8 mouse cellular contexts compared by ENCODE assay signal in genomic region chr6:146634015-146634722, GRCm38 (mm10). TPM values are rescaled to one million over a fixed set of nuclear protein-coding genes. Genes with fewer than 3 reads are reported as not detected.
A peak's percentile ranks its signal among the peaks of the same experiment; 100 is the strongest.
DNase-seq lines count a peak whose midpoint lies in the region; ATAC-seq and TF ChIP-seq lines count a peak whose summit lies in the region.

No protein-coding gene starts in this region.

- H3K9me3 ChIP-seq in hindbrain, postnatal 0 days (ENCODE audit: low read length) = no peaks in the 10 kb centered on the region

- H3K36me3 ChIP-seq in hindbrain, postnatal 0 days (ENCODE audit: insufficient read depth, low read length) = no peaks in the 10 kb centered on the region

- WGBS in hindbrain, postnatal 0 days = under 1% methylated on average over 57 of the region's 82 CpGs

- TF ChIP-seq POLR2A in cortical plate, adult 2 months (IDR thresholded peaks at IDR 0.05; ENCODE audit: extremely low read depth, insufficient read depth, low read length) = no peak

- peak overlapping the region; percentile 85 for H3K4me3 ChIP-seq in cortical plate, adult 2 months (ENCODE audit: insufficient read depth, low read length)
- H3K4me3 ChIP-seq in hindbrain, postnatal 0 days (ENCODE audit: low read length) = peak overlapping the region; percentile 84

- no peaks in the 10 kb centered on the region for H3K27me3 ChIP-seq in hindbrain, postnatal 0 days (ENCODE audit: insufficient read depth, low read length)

- H3K4me1 ChIP-seq in cortical plate, adult 2 months (ENCODE audit: control insufficient read depth, insufficient read depth, low read length) = peaks cover 4% of the 10 kb centered on the region; the same call in 1 of the 2 replicates
- H3K4me1 ChIP-seq in hindbrain, postnatal 0 days (ENCODE audit: insufficient read depth, low read length) = 0 out of 2 replicates have a peak, but pooled peaks cover 8% of the 10 kb centered on the region

- peak overlapping the region; percentile 70 for H3K4me2 ChIP-seq in hindbrain, postnatal 0 days (ENCODE audit: low read depth, low read length)

- H3K9ac ChIP-seq in hindbrain, postnatal 0 days (replicated peaks; ENCODE audit: low read length) = peak overlapping the region; percentile 76

- ATAC-seq in activated CD4-positive, CD25-positive, alpha-beta regulatory T cell, adult 4 months = peak; percentile 80
- ATAC-seq in hindbrain, postnatal 0 days = peak; percentile 92
- peak; percentile 55 for ATAC-seq in megakaryocyte, adult 5-6 weeks (ENCODE audit: poor library complexity, severe bottlenecking)

- peak; percentile 59 to 78 for DNase-seq in gastrocnemius, adult 8-10 months (ENCODE audit: low spot score in 2 of 2)
- peak; percentile 96 for DNase-seq in hindbrain, postnatal 0 days (ENCODE audit: low spot score)
- peak; percentile 54 to 63 for DNase-seq in left cerebral cortex, adult 8-10 months (ENCODE audit: low spot score in 2 of 2)
- DNase-seq in right cerebral cortex, adult 18-20 months = peak; percentile 77
- peak; percentile 45 to 70 for DNase-seq in urinary bladder, adult 18-20 months (ENCODE audit: low spot score in 2 of 2)

- H3K27ac ChIP-seq in cortical plate, adult 2 months (ENCODE audit: insufficient read depth, low read length) = peak overlapping the region; percentile 92
- peak overlapping the region; percentile 87 for H3K27ac ChIP-seq in hindbrain, postnatal 0 days

- TF ChIP-seq CTCF in cortical plate, adult 2 months (IDR thresholded peaks at IDR 0.05; ENCODE audit: extremely low read depth, insufficient read depth, low read length) = no peak
- no peak for TF ChIP-seq CTCF in hindbrain, postnatal 0 days (IDR thresholded peaks at IDR 0.05; ENCODE audit: low read depth)

RNA-seq across cellular contexts. Expression of gene Med21, which starts 8.2 kb away (rescaled TPM):
- polyA plus RNA-seq in activated CD4-positive, CD25-positive, alpha-beta regulatory T cell, adult 4 months (2017; shearing (Covaris generic)) = 10 to 100 TPM; 66.6 to 70.2 TPM
- polyA plus RNA-seq in cortical plate, adult 2 months (2012; rRNA removed) = 70.6 and 73.0 TPM in 2 replicates
- 10 to 100 TPM; 33.9 to 40.1 (median 35.6) TPM for total RNA-seq in gastrocnemius, adult 8-10 months (2022)
- 23.7 and 42.3 TPM in 2 replicates for total RNA-seq in hindbrain, postnatal 0 days (2014; rRNA removed)
- polyA plus RNA-seq in hindbrain, postnatal 0 days (2015; fragmentation: Nextera tagmentation; extraction: Ambion mirVana) = 112 and 116 TPM in 2 replicates
- 10 to 100 TPM; 37.8 to 48.1 (median 42.4) TPM for total RNA-seq in left cerebral cortex, adult 8-10 months (2022)
- total RNA-seq in megakaryocyte, adult 5-6 weeks (2015) = 96.7 and 109 TPM in 2 replicates
- total RNA-seq in megakaryocyte, adult 5-6 weeks (2017) = 76.2 and 82.8 TPM in 2 replicates

RNA-seq across cellular contexts. Expression of gene Tm7sf3, which starts 8.5 kb away (rescaled TPM):
- 1 to 10 TPM; 2.5 to 4.7 TPM for polyA plus RNA-seq in activated CD4-positive, CD25-positive, alpha-beta regulatory T cell, adult 4 months (2017; shearing (Covaris generic))
- 22.3 and 22.9 TPM in 2 replicates for polyA plus RNA-seq in cortical plate, adult 2 months (2012; rRNA removed)
- 1 to 10 TPM; 5.0 to 6.3 (median 5.6) TPM for total RNA-seq in gastrocnemius, adult 8-10 months (2022)
- total RNA-seq in hindbrain, postnatal 0 days (2014; rRNA removed) = 43.9 and 45.6 TPM in 2 replicates
- polyA plus RNA-seq in hindbrain, postnatal 0 days (2015; fragmentation: Nextera tagmentation; extraction: Ambion mirVana) = 37.2 and 39.5 TPM in 2 replicates
- total RNA-seq in left cerebral cortex, adult 8-10 months (2022) = 10 to 100 TPM; 33.8 to 36.0 (median 34.6) TPM
- total RNA-seq in megakaryocyte, adult 5-6 weeks (2015) = 27.8 and 31.6 TPM in 2 replicates
- 40.3 and 40.4 TPM in 2 replicates for total RNA-seq in megakaryocyte, adult 5-6 weeks (2017)

RNA-seq across cellular contexts. Expression of gene Ints13, which starts 56.5 kb away (rescaled TPM):
- 10 to 100 TPM; 63.2 to 79.5 TPM for polyA plus RNA-seq in activated CD4-positive, CD25-positive, alpha-beta regulatory T cell, adult 4 months (2017; shearing (Covaris generic))
- polyA plus RNA-seq in cortical plate, adult 2 months (2012; rRNA removed) = 79.8 and 89.3 TPM in 2 replicates
- total RNA-seq in gastrocnemius, adult 8-10 months (2022) = 10 to 100 TPM in 3 of 4 experiments, 1 to 10 TPM in 1; 8.8 to 12.1 (median 11.4) TPM
- total RNA-seq in hindbrain, postnatal 0 days (2014; rRNA removed) = 19.3 and 24.6 TPM in 2 replicates
- polyA plus RNA-seq in hindbrain, postnatal 0 days (2015; fragmentation: Nextera tagmentation; extraction: Ambion mirVana) = 25.7 and 26.4 TPM in 2 replicates
- total RNA-seq in left cerebral cortex, adult 8-10 months (2022) = 10 to 100 TPM; 29.8 to 44.1 (median 36.3) TPM
- total RNA-seq in megakaryocyte, adult 5-6 weeks (2015) = 59.9 and 80.9 TPM in 2 replicates
- 87.4 and 91.5 TPM in 2 replicates for total RNA-seq in megakaryocyte, adult 5-6 weeks (2017)

RNA-seq across cellular contexts. Expression of gene Fgfr1op2, which starts 57.2 kb away (rescaled TPM):
- polyA plus RNA-seq in activated CD4-positive, CD25-positive, alpha-beta regulatory T cell, adult 4 months (2017; shearing (Covaris generic)) = 100 to 1,000 TPM in 1 of 2 experiments, 10 to 100 TPM in 1; 94.8 to 109 TPM
- polyA plus RNA-seq in cortical plate, adult 2 months (2012; rRNA removed) = 90.7 and 94.1 TPM in 2 replicates
- 10 to 100 TPM; 51.1 to 60.5 (median 55.3) TPM for total RNA-seq in gastrocnemius, adult 8-10 months (2022)
- total RNA-seq in hindbrain, postnatal 0 days (2014; rRNA removed) = 21.6 and 22.3 TPM in 2 replicates
- 45.9 and 51.5 TPM in 2 replicates for polyA plus RNA-seq in hindbrain, postnatal 0 days (2015; fragmentation: Nextera tagmentation; extraction: Ambion mirVana)
- total RNA-seq in left cerebral cortex, adult 8-10 months (2022) = 10 to 100 TPM; 92.6 to 96.2 (median 94.2) TPM
- total RNA-seq in megakaryocyte, adult 5-6 weeks (2015) = 166 and 167 TPM in 2 replicates
- 149 and 186 TPM in 2 replicates for total RNA-seq in megakaryocyte, adult 5-6 weeks (2017)

Comparison
In these comparisons a context has a peak if more than half of its experiments do, and no peak if none do; other contexts are left out.
1. Peak in every context shown above with its lines: DNase-seq, ATAC-seq, H3K4me3 ChIP-seq and H3K27ac ChIP-seq.